Mouse (Mus musculus) limb, embryonic 14.5 days (tissue): ENCODE measurements around the gene Hcrtr1. TPM values are rescaled to one million over a fixed set of nuclear protein-coding genes. Genes with fewer than 3 reads are reported as not detected.

Experiments used
- ATAC-seq: fragments of 200-750 bp; cut with Nextera tagmentation; 2 replicates; pipeline ENCODE4 v1.8.0; 2017; ENCODE audit warnings: low read depth, moderate number of reproducible peaks, moderate TSS enrichment; ENCODE audit not compliant: low FRiP score
- DNase-seq: peaks from one replicate; pipeline ENCODE4 v3.0.0-alpha.2; 2015; ENCODE audit warnings: low spot score
- H3K27ac ChIP-seq: fragments of 300-500 bp; sonication (generic); replicated peaks from 2 replicates; pipeline ENCODE4 v1.5.1; 2014; ENCODE audit warnings: low read depth, mild to moderate bottlenecking, low read length, moderate library complexity, mixed read lengths
- H3K27me3 ChIP-seq: fragments of 300-500 bp; sonication (generic); 2 replicates; pipeline ENCODE4 v1.6.1; 2014; ENCODE audit warnings: low read length, mixed read lengths; ENCODE audit not compliant: control insufficient read depth, insufficient read depth
- H3K36me3 ChIP-seq: fragments of 300-500 bp; sonication (generic); 2 replicates; pipeline ENCODE4 v1.6.1; 2014; ENCODE audit warnings: mild to moderate bottlenecking, low read length, moderate library complexity, mixed read lengths; ENCODE audit not compliant: control insufficient read depth, insufficient read depth
- H3K4me1 ChIP-seq: fragments of 300-500 bp; sonication (generic); 2 replicates; pipeline ENCODE4 v1.6.1; 2014; ENCODE audit warnings: antibody characterized with exemption, low read length, mixed read lengths; ENCODE audit not compliant: control insufficient read depth, insufficient read depth
- H3K4me2 ChIP-seq: fragments of 300-500 bp; sonication (generic); replicated peaks from 2 replicates; pipeline ENCODE4 v1.6.1; 2014; ENCODE audit warnings: low read depth, mild to moderate bottlenecking, low read length, moderate library complexity; ENCODE audit not compliant: severe bottlenecking
- H3K4me3 ChIP-seq: fragments of 300-500 bp; sonication (generic); replicated peaks from 2 replicates; pipeline ENCODE4 v1.5.1; 2014; ENCODE audit warnings: low read length
- H3K9ac ChIP-seq: fragments of 300-500 bp; sonication (generic); 2 replicates; pipeline ENCODE4 v1.6.1; 2014; ENCODE audit warnings: mild to moderate bottlenecking, low read depth, low read length, moderate library complexity; ENCODE audit not compliant: severe bottlenecking
- H3K9me3 ChIP-seq: fragments of 300-500 bp; sonication (generic); 2 replicates; pipeline ENCODE4 v1.6.1; 2016; ENCODE audit warnings: low read length; ENCODE audit not compliant: control insufficient read depth
- POLR2A ChIP-seq: fragments of 200-500 bp; IDR thresholded peaks from 2 replicates; pipeline ENCODE4 v1.8.0; 2012; ENCODE audit warnings: inconsistent platforms, mild to moderate bottlenecking, moderate library complexity, borderline replicate concordance; ENCODE audit not compliant: insufficient read depth, insufficient read length; ENCODE audit errors: extremely low read depth
- WGBS: fragments of 180-500 bp; shearing (Covaris S2); extraction: QIAGEN DNeasy Blood & Tissue Kit; methylation state at CpG from one replicate; pipeline ENCODE4 v1.1.7; 2014; 5-methylcytosine and 5-hydroxymethylcytosine counted together
- polyA plus RNA-seq, 2 experiments: library from polyadenylated mRNA; depleted of rRNA in 1 of 2; stranded (reverse) in 1 of 2; unstranded in 1 of 2; fragments of >200 nt; fragmentation: Nextera tagmentation in 1 of 2; extraction: Ambion mirVana in 1 of 2; gene quantifications; 2 replicates each; pipeline versions ENCODE4 v1.2.1 to v1.2.3; 2012 to 2014

The Hcrtr1 gene
- polyA plus RNA-seq, 2 experiments: 0.08 to 0.10 TPM

DNA sequence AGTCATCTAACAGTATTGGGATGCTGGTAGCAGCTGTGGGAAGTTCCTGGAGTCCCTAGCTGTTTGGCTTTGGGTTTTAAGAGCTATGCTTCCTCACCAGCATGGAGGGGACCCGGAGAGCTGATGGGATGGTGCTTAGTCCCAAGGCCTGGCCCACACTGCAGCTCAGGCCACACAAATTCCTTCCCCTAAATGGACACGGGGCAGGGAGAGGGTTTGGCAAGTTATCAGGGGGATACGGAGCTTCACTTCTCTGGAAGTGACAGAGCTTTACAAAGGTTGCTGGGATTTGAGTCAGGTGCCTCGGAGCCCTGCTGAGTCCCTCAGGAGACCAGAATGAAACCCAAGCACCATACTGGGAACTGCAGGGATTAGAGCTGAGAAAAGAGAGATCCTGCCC lies 22.2 kb upstream of the Hcrtr1 start:
- DNase-seq (no peak), ATAC-seq (no peak)
- TF ChIP-seq POLR2A: no peak
- Histone ChIP-seq H3K4me2 (no peak overlapping the region), H3K27ac (no peak overlapping the region), H3K36me3 (no peaks in the 10 kb centered on the region), H3K4me1 (peaks cover 20% of the 10 kb centered on the region), H3K9me3 (no peaks in the 10 kb centered on the region), H3K27me3 (no peaks in the 10 kb centered on the region), H3K4me3 (no peak overlapping the region), H3K9ac (no peak overlapping the region)
- 38% methylated on average over 4 of the region's 4 CpGs for WGBS

DNA sequence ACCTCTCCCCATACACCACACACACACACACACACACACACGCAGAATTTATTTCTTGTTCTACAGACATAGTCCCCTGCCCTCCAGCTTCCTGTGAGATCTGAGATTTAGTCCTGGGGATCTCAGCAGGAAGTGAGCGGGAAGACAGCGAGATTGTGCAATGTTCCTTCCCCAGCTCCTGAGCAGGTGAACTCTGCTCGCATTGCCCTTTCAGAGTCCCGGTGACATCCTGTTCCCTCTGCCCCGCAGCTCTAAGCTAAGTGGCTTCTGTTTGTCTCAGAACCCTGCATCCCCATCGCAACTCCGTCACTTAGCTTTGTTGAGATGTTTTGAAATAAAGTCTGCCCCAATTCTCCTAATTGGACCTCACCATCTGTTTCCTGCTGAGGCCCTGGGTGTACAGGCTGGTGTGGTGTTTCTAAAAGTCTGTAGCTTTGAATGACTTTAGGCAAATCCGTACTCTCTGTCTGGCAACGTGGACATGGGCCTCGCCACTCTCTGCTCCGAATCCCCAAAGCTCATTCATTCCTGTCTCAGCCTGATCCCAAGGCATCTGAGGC lies 17.7 kb upstream of the Hcrtr1 start:
- WGBS: 67% methylated on average over 12 of the region's 12 CpGs
- no peak for ATAC-seq
- Histone ChIP-seq H3K9me3 (no peaks in the 10 kb centered on the region), H3K27ac (no peak overlapping the region), H3K27me3 (peaks cover 14% of the 10 kb centered on the region), H3K4me1 (no peaks in the 10 kb centered on the region), H3K4me3 (no peak overlapping the region), H3K9ac (no peak overlapping the region), H3K36me3 (no peaks in the 10 kb centered on the region), H3K4me2 (no peak overlapping the region)
- no peak for TF ChIP-seq POLR2A
- no peak for DNase-seq

DNA sequence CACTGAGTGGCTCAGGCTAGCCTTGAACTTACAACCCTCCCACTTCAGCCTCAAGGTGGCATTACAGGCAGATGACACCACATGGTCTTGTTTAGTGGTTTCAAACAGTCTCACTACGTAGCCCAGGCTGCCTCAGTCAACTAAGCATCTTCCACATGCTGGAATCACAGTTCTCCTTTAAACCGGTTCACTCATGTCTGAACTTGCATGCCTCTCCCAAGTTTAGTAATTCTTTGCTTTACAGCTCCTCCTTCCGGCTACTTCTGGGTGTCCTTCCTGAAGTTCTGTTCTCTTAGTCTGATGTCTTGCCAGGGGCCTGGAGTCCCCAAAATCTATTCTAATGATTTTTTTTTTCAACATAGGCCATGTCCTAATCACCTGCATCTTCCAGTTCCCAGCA lies 15.1 kb upstream of the Hcrtr1 start:
- Histone ChIP-seq H3K9me3 (no peaks in the 10 kb centered on the region), H3K27me3 (peaks cover 14% of the 10 kb centered on the region), H3K9ac (no peak overlapping the region), H3K4me1 (no peaks in the 10 kb centered on the region), H3K36me3 (no peaks in the 10 kb centered on the region), H3K27ac (no peak overlapping the region), H3K4me3 (no peak overlapping the region), H3K4me2 (no peak overlapping the region)
- ATAC-seq (no peak), DNase-seq (no peak)
- TF ChIP-seq POLR2A: no peak
- 72% methylated on average over 3 of the region's 3 CpGs for WGBS

DNA sequence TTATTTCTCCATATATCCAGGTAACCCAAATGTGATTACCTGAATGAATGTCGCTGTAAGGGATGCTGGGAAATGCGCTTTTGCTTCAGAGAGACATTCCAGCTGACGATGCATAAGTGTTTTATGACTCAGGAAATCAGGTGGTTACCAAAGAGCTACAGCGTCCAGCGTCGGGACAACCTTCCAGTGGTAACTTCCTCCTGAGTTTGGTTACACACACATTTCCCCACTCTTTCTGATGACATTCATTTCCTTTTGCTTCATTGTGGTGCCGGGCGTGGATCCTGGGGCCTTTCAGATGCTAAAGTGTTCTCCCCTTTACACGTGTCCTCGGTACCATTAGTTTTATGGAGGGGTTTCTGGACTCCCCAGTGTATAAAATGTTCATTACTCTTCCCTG lies 9.2 kb upstream of the Hcrtr1 start:
- Histone ChIP-seq H3K27ac (no peak overlapping the region), H3K4me3 (no peak overlapping the region), H3K36me3 (no peaks in the 10 kb centered on the region), H3K9ac (no peak overlapping the region), H3K4me1 (no peaks in the 10 kb centered on the region), H3K4me2 (no peak overlapping the region), H3K9me3 (peaks cover 4% of the 10 kb centered on the region; the same call in 1 of the 2 replicates), H3K27me3 (peaks cover 5% of the 10 kb centered on the region)
- DNase-seq (no peak), ATAC-seq (no peak)
- WGBS: 63% methylated on average over 10 of the region's 10 CpGs
- TF ChIP-seq POLR2A: no peak

DNA sequence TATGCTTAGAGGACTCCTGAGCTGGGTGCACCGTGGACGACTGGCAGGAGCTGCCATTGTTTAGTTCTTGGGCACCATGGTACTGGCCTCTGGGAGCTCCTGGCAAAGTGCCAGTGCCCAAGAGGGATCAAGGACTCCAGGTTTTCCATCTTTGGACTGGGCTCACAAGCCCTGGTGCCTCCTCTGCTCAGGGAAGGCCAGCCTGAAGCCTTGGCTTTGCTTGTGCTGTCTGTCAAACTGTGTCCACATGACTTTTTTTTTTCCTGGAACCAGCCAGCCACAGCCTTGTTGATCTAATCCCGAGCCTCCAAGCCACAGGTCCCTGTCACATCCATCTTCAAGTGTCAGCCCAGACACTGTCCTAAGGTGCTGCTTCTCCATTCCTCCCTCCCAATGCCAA lies 2.6 kb upstream of the Hcrtr1 start:
- H3K4me3 ChIP-seq: no peak overlapping the region
- no peak overlapping the region for H3K4me2 ChIP-seq
- H3K36me3 ChIP-seq: no peaks in the 10 kb centered on the region
- no peak for TF ChIP-seq POLR2A
- DNase-seq: no peak
- peaks cover 4% of the 10 kb centered on the region; the same call in 1 of the 2 replicates for H3K9me3 ChIP-seq
- ATAC-seq: no peak
- no peak overlapping the region for H3K27ac ChIP-seq
- peaks cover 39% of the 10 kb centered on the region for H3K27me3 ChIP-seq
- H3K4me1 ChIP-seq: peaks cover 7% of the 10 kb centered on the region
- WGBS: 52% methylated on average over 3 of the region's 3 CpGs
- H3K9ac ChIP-seq: no peak overlapping the region

DNA sequence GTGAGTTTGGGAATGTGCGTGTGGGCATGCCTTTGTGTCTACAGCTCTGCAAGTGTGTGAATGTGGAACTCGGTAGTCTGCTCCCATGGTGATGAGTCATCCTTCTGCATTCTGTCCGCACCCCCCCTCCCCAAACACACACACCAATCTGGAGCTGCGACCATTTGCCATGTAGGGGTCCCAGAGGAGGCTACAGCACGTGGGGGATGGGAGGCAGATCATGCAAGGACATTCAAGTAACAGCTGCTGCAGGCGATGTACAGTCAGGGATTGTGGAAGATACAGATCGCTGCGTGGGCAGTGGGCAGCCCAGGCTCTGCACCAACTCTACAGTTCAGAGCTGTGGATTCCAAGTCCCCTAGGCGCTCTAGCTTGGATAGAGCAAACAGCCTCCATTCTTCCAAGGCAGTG lies 1.8 kb upstream of the Hcrtr1 start:
- ATAC-seq (no peak), DNase-seq (no peak)
- no peak overlapping the region for H3K4me3 ChIP-seq
- peaks cover 4% of the 10 kb centered on the region; the same call in 1 of the 2 replicates for H3K9me3 ChIP-seq
- H3K4me2 ChIP-seq: no peak overlapping the region
- H3K27ac ChIP-seq: no peak overlapping the region
- TF ChIP-seq POLR2A: no peak
- peaks cover 42% of the 10 kb centered on the region for H3K27me3 ChIP-seq
- H3K9ac ChIP-seq: no peak overlapping the region
- H3K4me1 ChIP-seq: peaks cover 7% of the 10 kb centered on the region
- H3K36me3 ChIP-seq: no peaks in the 10 kb centered on the region
- WGBS: 61% methylated on average over 9 of the region's 9 CpGs
